Mouse (Mus musculus) effector memory CD4-positive, alpha-beta T cell, adult 7 months (primary cell): Measurements from ENCODE around the gene Gm3285. TPM values are rescaled to one million over a fixed set of nuclear protein-coding genes. Genes with fewer than 3 reads are reported as not detected.

Source experiments
- polyA plus RNA-seq: library from polyadenylated mRNA; unstranded; fragments of 100-300 nt; shearing (Covaris generic); gene quantifications from one replicate; pipeline ENCODE4 v1.2.1, GENCODE M21; 2017

Gene Gm3285
- not detected for polyA plus RNA-seq

DNA sequence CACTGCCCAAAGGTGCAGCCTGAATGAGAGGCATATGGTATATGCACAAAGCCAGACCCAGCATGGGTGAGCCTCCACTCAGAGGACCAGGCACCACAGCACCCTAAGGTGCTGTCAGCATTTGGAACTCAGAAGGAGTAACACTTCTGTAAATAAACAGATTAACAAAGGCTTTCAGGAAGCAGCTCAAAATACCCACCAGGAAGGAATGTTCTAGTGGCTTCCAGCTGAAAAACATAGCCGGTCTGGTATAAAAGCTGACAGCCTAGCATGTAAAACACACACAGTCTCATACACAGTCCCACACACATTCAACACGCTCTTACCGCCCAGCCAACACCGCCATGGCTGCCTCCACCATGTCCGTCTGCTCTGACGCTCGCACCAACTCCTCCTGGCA, at the start of gene Gm3285:
Gm3285 (plus strand) TSS at position 301 of the 400 bp plus-strand sequence.

DNA sequence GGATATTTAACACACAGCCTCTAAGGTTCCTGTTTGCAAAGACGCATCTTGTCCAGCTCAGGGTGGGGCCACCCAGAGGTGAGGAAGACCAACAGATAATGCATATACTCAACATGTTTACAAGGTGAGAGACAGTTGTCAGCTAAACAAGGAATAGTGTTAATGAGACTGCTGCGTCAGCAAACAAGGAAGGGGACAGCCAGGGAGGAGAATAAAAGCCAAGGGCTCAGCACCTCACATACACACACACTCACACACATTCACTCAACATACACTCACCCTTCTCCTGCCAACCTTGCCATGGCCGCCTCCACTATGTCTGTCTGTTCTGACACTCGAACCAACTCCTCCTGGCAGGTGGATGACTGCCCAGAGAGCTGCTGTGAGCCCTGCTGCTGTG, 47.4 kb upstream of the Gm3285 start, which contains the start of gene Gm2696:
Gm2696 (plus strand) TSS at position 301 of the 400 bp plus-strand sequence.

DNA sequence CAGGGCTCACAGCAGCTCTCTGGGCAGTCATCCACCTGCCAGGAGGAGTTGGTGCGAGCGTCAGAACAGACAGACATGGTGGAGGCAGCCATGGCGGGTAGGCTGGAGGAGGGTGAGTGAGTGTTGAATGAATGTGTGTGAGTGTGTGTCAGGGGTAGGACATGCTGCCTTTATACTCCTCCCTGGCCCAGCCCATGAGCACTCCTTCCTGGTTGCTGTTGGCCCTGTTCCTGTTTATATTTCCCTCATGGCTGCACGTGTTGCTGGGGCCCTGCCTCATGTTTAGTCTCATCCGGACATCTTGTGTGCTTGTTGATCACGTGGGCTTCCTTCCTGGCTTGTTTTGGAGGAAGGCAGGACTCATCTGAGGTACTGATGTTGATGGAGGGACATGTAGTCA, 34.8 kb upstream of the Gm3285 start, which contains the start of gene Krtap10-4:
Krtap10-4 (minus strand) TSS at position 145 of the 400 bp plus-strand sequence.

DNA sequence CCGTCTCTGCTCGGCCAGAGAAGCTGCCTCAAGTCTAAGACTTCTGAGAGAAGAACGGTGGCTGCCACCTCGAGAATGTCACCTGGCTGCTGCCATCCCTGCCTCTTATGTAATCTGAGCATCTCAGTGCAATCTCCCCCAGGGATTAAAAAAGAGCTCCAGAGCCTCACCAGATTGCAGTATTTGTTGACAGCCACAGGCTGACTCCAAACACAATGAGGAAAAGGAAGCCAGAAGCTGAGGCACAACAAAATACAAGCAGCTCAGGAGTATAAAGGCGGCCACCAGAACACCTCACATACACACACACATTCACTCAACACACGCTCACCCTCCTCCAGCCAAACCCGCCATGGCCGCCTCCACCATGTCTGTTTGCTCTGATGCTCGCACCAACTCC, 26.1 kb upstream of the Gm3285 start, which contains the start of gene Krtap10-10:
Krtap10-10 (plus strand) TSS at position 301 of the 400 bp plus-strand sequence.

DNA sequence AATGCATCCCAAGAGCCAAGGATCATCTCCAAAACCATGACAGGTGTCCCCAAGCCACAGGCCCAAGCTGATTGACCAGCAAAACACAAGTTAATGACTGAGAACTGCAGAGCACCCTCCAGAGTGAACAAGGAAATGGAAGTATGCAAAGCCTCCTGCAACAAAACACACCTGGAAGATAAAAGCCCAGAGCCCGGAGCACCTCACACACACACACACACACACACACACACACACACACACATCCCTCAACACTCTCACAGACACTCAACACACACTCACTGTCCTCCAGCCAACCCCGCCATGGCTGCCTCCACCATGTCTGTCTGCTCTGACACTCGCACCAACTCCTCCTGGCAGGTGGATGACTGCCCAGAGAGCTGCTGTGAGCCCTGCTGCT, 15.3 kb upstream of the Gm3285 start, which contains the start of gene Gm36176:
Gm36176 (plus strand) TSS at position 301 of the 400 bp plus-strand sequence.

DNA sequence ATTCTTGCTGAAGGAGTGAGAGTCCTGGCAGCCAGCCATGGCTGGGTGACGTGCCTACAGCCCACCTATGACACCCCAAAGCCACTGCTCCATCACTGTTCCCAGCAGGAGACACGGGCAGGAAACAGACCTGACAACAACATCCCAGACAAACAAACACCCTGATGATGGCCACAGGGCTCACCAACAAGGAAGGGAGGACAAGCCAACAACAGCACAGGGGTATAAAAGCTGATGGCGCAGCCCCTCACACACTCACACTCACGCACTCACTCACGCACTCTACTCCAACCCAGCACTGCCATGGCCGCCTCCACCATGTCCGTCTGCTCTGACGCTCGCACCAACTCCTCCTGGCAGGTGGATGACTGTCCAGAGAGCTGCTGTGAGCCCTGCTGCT, 9.2 kb upstream of the Gm3285 start, which contains the start of gene Gm10318:
Gm10318 (plus strand) TSS at position 301 of the 400 bp plus-strand sequence.

DNA sequence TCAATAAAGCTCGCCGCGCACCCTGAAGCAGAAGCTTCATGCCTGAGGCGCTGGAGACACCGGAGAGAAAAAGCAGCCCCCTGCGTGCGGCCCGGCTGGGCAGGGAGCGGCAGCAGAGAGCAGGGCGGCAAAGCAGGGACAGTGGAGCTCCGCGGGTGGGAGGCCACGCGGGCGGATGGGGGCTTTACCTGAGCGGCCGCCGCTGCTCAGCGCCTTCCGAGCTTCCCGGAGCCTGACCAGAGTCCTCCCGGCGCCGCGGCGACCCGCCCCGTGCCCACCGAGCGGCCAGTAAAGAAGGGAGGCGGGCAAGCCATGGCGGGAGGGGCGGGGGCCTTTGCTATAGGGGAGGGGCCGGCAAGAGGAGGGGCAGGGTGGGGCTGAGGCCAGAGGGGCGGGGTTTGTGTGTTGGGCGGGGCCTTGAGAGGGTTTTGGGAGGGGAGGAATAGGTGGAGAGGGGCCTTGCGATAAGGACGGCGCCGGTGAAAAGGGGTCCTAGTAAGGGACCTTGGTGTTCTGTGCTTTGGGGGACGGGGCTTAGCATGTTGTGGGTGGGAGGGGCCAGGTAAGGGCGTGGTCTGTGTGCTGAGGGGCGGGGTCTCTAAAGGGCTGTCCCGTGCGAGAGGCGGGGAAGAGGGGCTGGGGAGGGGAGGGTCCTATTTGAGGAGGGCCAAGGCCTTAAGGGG, 40.6 kb downstream of the Gm3285 start, which contains the start of gene Lrrc3:
Lrrc3 (minus strand) TSS at position 326 of the 683 bp plus-strand sequence.

Other genes with a start within 250 kb of the Gm3285 start
- gene Ube2g2, start 239.7 kb upstream of the Gm3285 start, polyA plus RNA-seq = 65.3 TPM
- gene Tspear, start 175.4 kb upstream of the Gm3285 start, polyA plus RNA-seq = 0.37 TPM
- not detected for gene Gm19402, start 171.2 kb upstream of the Gm3285 start, polyA plus RNA-seq
- gene Gm9508, start 164.7 kb upstream of the Gm3285 start, polyA plus RNA-seq = not detected
- gene Gm10272, start 155.3 kb upstream of the Gm3285 start, polyA plus RNA-seq = not detected
- not detected for gene Gm10024, start 150.5 kb upstream of the Gm3285 start, polyA plus RNA-seq
- not detected for gene Gm10142, start 146.2 kb upstream of the Gm3285 start, polyA plus RNA-seq
- not detected for gene Krtap12-1, start 141.4 kb upstream of the Gm3285 start, polyA plus RNA-seq
- gene Gm10100, start 135.5 kb upstream of the Gm3285 start, polyA plus RNA-seq = not detected
- gene Gm18596, start 119.3 kb upstream of the Gm3285 start, polyA plus RNA-seq = not detected
- not detected for gene Gm9736, start 110.6 kb upstream of the Gm3285 start, polyA plus RNA-seq
- not detected for gene Gm3233, start 102.3 kb upstream of the Gm3285 start, polyA plus RNA-seq
- not detected for gene Gm3238, start 90.7 kb upstream of the Gm3285 start, polyA plus RNA-seq
- not detected for gene Gm7138, start 85.0 kb upstream of the Gm3285 start, polyA plus RNA-seq
- not detected for gene Gm3250, start 79.4 kb upstream of the Gm3285 start, polyA plus RNA-seq
- not detected for gene Gm7137, start 73.8 kb upstream of the Gm3285 start, polyA plus RNA-seq
- gene Gm9639, start 66.9 kb upstream of the Gm3285 start, polyA plus RNA-seq = not detected
- not detected for gene Gm19668, start 62.8 kb upstream of the Gm3285 start, polyA plus RNA-seq
- gene Gm9507, start 50.1 kb upstream of the Gm3285 start, polyA plus RNA-seq = not detected
- not detected for gene Gm2696, start 47.3 kb upstream of the Gm3285 start, polyA plus RNA-seq
- not detected for gene Krtap10-4, start 34.9 kb upstream of the Gm3285 start, polyA plus RNA-seq
- not detected for gene Krtap10-10, start 26.0 kb upstream of the Gm3285 start, polyA plus RNA-seq
- not detected for gene Gm36176, start 15.2 kb upstream of the Gm3285 start, polyA plus RNA-seq
- not detected for gene Gm10318, start 9.1 kb upstream of the Gm3285 start, polyA plus RNA-seq
- gene Lrrc3, start 40.6 kb downstream of the Gm3285 start, polyA plus RNA-seq = 0.32 TPM
- 1.1 TPM for gene Trpm2, start 108.6 kb downstream of the Gm3285 start, polyA plus RNA-seq
- 11.6 TPM for gene 1810043G02Rik, start 116.5 kb downstream of the Gm3285 start, polyA plus RNA-seq
- 110 TPM for gene Pfkl, start 148.1 kb downstream of the Gm3285 start, polyA plus RNA-seq
- gene Dnmt3l, start 180.0 kb downstream of the Gm3285 start, polyA plus RNA-seq = not detected
- gene Aire, start 181.6 kb downstream of the Gm3285 start, polyA plus RNA-seq = 0.39 TPM
- gene Icosl, start 207.3 kb downstream of the Gm3285 start, polyA plus RNA-seq = 14.9 TPM